Mouse (Mus musculus) kidney, postnatal 0 days (tissue): ENCODE results near the gene Syt16. TPM values are rescaled to one million over a fixed set of nuclear protein-coding genes. Genes with fewer than 3 reads are reported as not detected.
A peak's percentile ranks its signal among the peaks of the same experiment; 100 is the strongest.

ENCODE experiments used
- ATAC-seq: fragments of 200-750 bp; cut with Nextera tagmentation; replicated peaks from 2 replicates; pipeline ENCODE4 v1.8.0; 2017; ENCODE audit warnings: low read depth, moderate number of reproducible peaks, moderate TSS enrichment, moderate library complexity; ENCODE audit not compliant: low FRiP score
- DNase-seq: peaks from one replicate; pipeline ENCODE4 v3.0.0-alpha.2; 2016; ENCODE audit warnings: low spot score
- H3K27ac ChIP-seq: fragments of 300-500 bp; sonication (generic); 2 replicates; pipeline ENCODE4 v1.5.1; 2014; ENCODE audit warnings: mild to moderate bottlenecking
- H3K27me3 ChIP-seq: fragments of 300-500 bp; sonication (generic); 2 replicates; pipeline ENCODE4 v1.6.1; 2014; ENCODE audit warnings: low read length, mixed read lengths; ENCODE audit not compliant: insufficient read depth
- H3K36me3 ChIP-seq: fragments of 300-500 bp; sonication (generic); 2 replicates; pipeline ENCODE4 v1.6.1; 2014; ENCODE audit warnings: low read length, mixed read lengths; ENCODE audit not compliant: insufficient read depth
- H3K4me1 ChIP-seq: fragments of 300-500 bp; sonication (generic); replicated peaks from 2 replicates; pipeline ENCODE4 v1.6.1; 2014; ENCODE audit warnings: antibody characterized with exemption, low read length, mixed read lengths; ENCODE audit not compliant: insufficient read depth
- H3K4me2 ChIP-seq: fragments of 300-500 bp; sonication (generic); 2 replicates; pipeline ENCODE4 v1.6.1; 2014; ENCODE audit warnings: mild to moderate bottlenecking, low read length, moderate library complexity, mixed read lengths
- H3K4me3 ChIP-seq: fragments of 300-500 bp; sonication (generic); replicated peaks from 2 replicates; pipeline ENCODE4 v1.5.1; 2014; ENCODE audit warnings: low read depth, low read length
- H3K9ac ChIP-seq: fragments of 300-500 bp; sonication (generic); 2 replicates; pipeline ENCODE4 v1.6.1; 2014; ENCODE audit warnings: low read depth, low read length
- H3K9me3 ChIP-seq: fragments of 300-500 bp; sonication (generic); replicated peaks from 2 replicates; pipeline ENCODE4 v1.6.1; 2016; ENCODE audit warnings: low read length, inconsistent platforms, mixed read lengths
- CTCF ChIP-seq: IDR thresholded peaks from 2 replicates; pipeline ENCODE4 v1.5.1; 2016; ENCODE audit warnings: antibody characterized with exemption, low read depth, mild to moderate bottlenecking, moderate library complexity
- WGBS: fragments of 180-500 bp; shearing (Covaris S2); extraction: QIAGEN DNeasy Blood & Tissue Kit; methylation state at CpG from one replicate; pipeline ENCODE4 v1.1.7; 2014; 5-methylcytosine and 5-hydroxymethylcytosine counted together
- polyA plus RNA-seq: library from polyadenylated mRNA; unstranded; fragments of >200 nt; fragmentation: Nextera tagmentation; extraction: Ambion mirVana; gene quantifications from 2 replicates; pipeline ENCODE4 v1.2.1, GENCODE M21; 2015

Gene Syt16
- polyA plus RNA-seq, 1 experiment from 2014 or later, result 0.67 TPM

GRCm38 (mm10) chr12:74024912-74025311, 27.5 kb downstream of the Syt16 start:
- WGBS, result 84% methylated on average over 2 of the region's 2 CpGs
- no peak overlapping the region for H3K4me2 ChIP-seq
- no peak overlapping the region for H3K27ac ChIP-seq
- H3K4me3 ChIP-seq, result no peak overlapping the region
- no peaks in the 10 kb centered on the region for H3K36me3 ChIP-seq
- DNase-seq, result no peak
- no peaks in the 10 kb centered on the region for H3K27me3 ChIP-seq
- no peak overlapping the region for H3K9ac ChIP-seq
- no peak for ATAC-seq
- no peaks in the 10 kb centered on the region for H3K9me3 ChIP-seq
- H3K4me1 ChIP-seq, result no peaks in the 10 kb centered on the region
- peak; percentile 27; the same call in 1 of the 2 replicates for TF ChIP-seq CTCF

- no peaks in the 10 kb centered on the region for H3K9me3 ChIP-seq
- no peaks in the 10 kb centered on the region for H3K27me3 ChIP-seq
- 91% methylated on average over 5 of the region's 5 CpGs for WGBS
- no peak for ATAC-seq
- no peak overlapping the region for H3K9ac ChIP-seq
- no peaks in the 10 kb centered on the region for H3K36me3 ChIP-seq
- H3K4me2 ChIP-seq, result no peak overlapping the region
- no peak overlapping the region for H3K27ac ChIP-seq
- no peak overlapping the region for H3K4me3 ChIP-seq
- H3K4me1 ChIP-seq, result no peaks in the 10 kb centered on the region
- no peak for DNase-seq
- TF ChIP-seq CTCF, result no peak
Observed at GRCm38 (mm10) chr12:74043225-74043624, 45.8 kb downstream of the Syt16 start.

- ATAC-seq (no peak), DNase-seq (no peak)
- Histone ChIP-seq H3K4me1 (no peaks in the 10 kb centered on the region), H3K9ac (no peak overlapping the region), H3K4me2 (no peak overlapping the region), H3K36me3 (no peaks in the 10 kb centered on the region), H3K4me3 (no peak overlapping the region), H3K27me3 (no peaks in the 10 kb centered on the region), H3K27ac (no peak overlapping the region), H3K9me3 (no peaks in the 10 kb centered on the region)
- WGBS, result 49% methylated on average over 6 of the region's 6 CpGs
- TF ChIP-seq CTCF, result no peak
Observed at GRCm38 (mm10) chr12:74043755-74044154, 46.3 kb downstream of the Syt16 start.

GRCm38 (mm10) chr12:74044241-74044640, 46.8 kb downstream of the Syt16 start:
- H3K27ac ChIP-seq, result no peak overlapping the region
- DNase-seq, result no peak
- H3K9ac ChIP-seq, result no peak overlapping the region
- no peaks in the 10 kb centered on the region for H3K9me3 ChIP-seq
- H3K4me2 ChIP-seq, result no peak overlapping the region
- H3K4me3 ChIP-seq, result no peak overlapping the region
- no peaks in the 10 kb centered on the region for H3K4me1 ChIP-seq
- WGBS, result 83% methylated on average over 4 of the region's 4 CpGs
- H3K27me3 ChIP-seq, result no peaks in the 10 kb centered on the region
- TF ChIP-seq CTCF, result no peak
- no peak for ATAC-seq
- no peaks in the 10 kb centered on the region for H3K36me3 ChIP-seq

- no peak overlapping the region for H3K4me3 ChIP-seq
- ATAC-seq, result no peak
- 52% methylated on average over 12 of the region's 12 CpGs for WGBS
- no peak overlapping the region for H3K9ac ChIP-seq
- H3K9me3 ChIP-seq, result no peaks in the 10 kb centered on the region
- no peaks in the 10 kb centered on the region for H3K36me3 ChIP-seq
- TF ChIP-seq CTCF, result peak; percentile 78
- no peaks in the 10 kb centered on the region for H3K4me1 ChIP-seq
- no peaks in the 10 kb centered on the region for H3K27me3 ChIP-seq
- DNase-seq, result peak; percentile 64
- no peak overlapping the region for H3K27ac ChIP-seq
- H3K4me2 ChIP-seq, result no peak overlapping the region
Observed at GRCm38 (mm10) chr12:74055336-74055931, 58.0 kb downstream of the Syt16 start.

- no peaks in the 10 kb centered on the region for H3K27me3 ChIP-seq
- ATAC-seq (0 out of 2 replicates have a peak, but pooled peaks have one; percentile 40), DNase-seq (no peak)
- no peaks in the 10 kb centered on the region for H3K4me1 ChIP-seq
- no peak for TF ChIP-seq CTCF
- H3K4me3 ChIP-seq, result no peak overlapping the region
- H3K27ac ChIP-seq, result no peak overlapping the region
- H3K4me2 ChIP-seq, result no peak overlapping the region
- WGBS, result 59% methylated on average over 2 of the region's 2 CpGs
- no peaks in the 10 kb centered on the region for H3K36me3 ChIP-seq
- H3K9me3 ChIP-seq, result no peaks in the 10 kb centered on the region
- no peak overlapping the region for H3K9ac ChIP-seq
Observed at GRCm38 (mm10) chr12:74056162-74056561, 58.7 kb downstream of the Syt16 start.

GRCm38 (mm10) chr12:74062547-74062946, 65.1 kb downstream of the Syt16 start:
- no peak for ATAC-seq
- Histone ChIP-seq H3K4me1 (no peaks in the 10 kb centered on the region), H3K4me3 (no peak overlapping the region), H3K9ac (no peak overlapping the region), H3K9me3 (no peaks in the 10 kb centered on the region), H3K27me3 (no peaks in the 10 kb centered on the region), H3K4me2 (no peak overlapping the region), H3K27ac (no peak overlapping the region), H3K36me3 (no peaks in the 10 kb centered on the region)
- WGBS, result 91% methylated on average over 1 of the region's 1 CpGs
- no peak for DNase-seq
- no peak for TF ChIP-seq CTCF
